Mouse (Mus musculus) mature B cell (primary cell): ENCODE measurements around the gene Olfr1390.
"Not testable (repeated sequence)": the region's sequence is repeated elsewhere in the genome, so short reads cannot be mapped to it uniquely, and the experiment has no call there.

Experiments
- in situ Hi-C: fragments of 300-500 bp; cut with MboI; formaldehyde crosslinking; loops from 2 replicates; pipeline ENCODE4 v1.14.3; 2019

Olfr1390 gene

GRCm38 (mm10) chr11:49334888-49335287 lies at the start of gene Olfr1390:
Gene Olfr1390 (plus strand): TSS chr11:49335188.
- in situ Hi-C loops: no loop called here

GRCm38 (mm10) chr11:49287251-49287650 lies 47.7 kb upstream of the Olfr1390 start:
- in situ Hi-C loops: no loop called here

GRCm38 (mm10) chr11:49292777-49293176 lies 42.2 kb upstream of the Olfr1390 start:
- in situ Hi-C loops: no loop called here

GRCm38 (mm10) chr11:49304441-49304840 lies 30.5 kb upstream of the Olfr1390 start, which contains the start of gene Olfr10:
Gene Olfr10 (plus strand): TSS chr11:49304741.
- in situ Hi-C loops: no loop called here

- in situ Hi-C loops: not testable (repeated sequence)
Measured at GRCm38 (mm10) chr11:49308547-49308946, 26.4 kb upstream of the Olfr1390 start.

- in situ Hi-C loops: no loop called here
Measured at GRCm38 (mm10) chr11:49322442-49322841, 12.5 kb upstream of the Olfr1390 start, which contains the start of gene Olfr1391. Gene Olfr1391 (plus strand): TSS chr11:49322742.

GRCm38 (mm10) chr11:49326726-49327125 lies 8.3 kb upstream of the Olfr1390 start:
- in situ Hi-C loops: no loop called here

GRCm38 (mm10) chr11:49329686-49330085 lies 5.3 kb upstream of the Olfr1390 start:
- in situ Hi-C loops: no loop called here

- in situ Hi-C loops: no loop called here
Measured at GRCm38 (mm10) chr11:49337150-49337832, 2.3 kb downstream of the Olfr1390 start.

GRCm38 (mm10) chr11:49383133-49383532 lies 48.1 kb downstream of the Olfr1390 start:
- in situ Hi-C loops: no loop called here

GRCm38 (mm10) chr11:49386118-49386517 lies 51.1 kb downstream of the Olfr1390 start:
- in situ Hi-C loops: not testable (repeated sequence)
